Mouse (Mus musculus) cerebellum, adult (tissue): Measurements from ENCODE around the gene Gm4952.
A peak's percentile ranks its signal among the peaks of the same experiment; 100 is the strongest.

ENCODE experiments used
- ATAC-seq: cut with Nextera tagmentation; 2 replicates; pipeline ENCODE4 v1.9.2; 2017; ENCODE audit warnings: mild to moderate bottlenecking, moderate library complexity, mixed read lengths; ENCODE audit not compliant: insufficient number of reproducible peaks, low FRiP score, low TSS enrichment

The Gm4952 gene

GRCm38 (mm10) chr19:12599674-12600073 is at the start of gene Gm4952:
Gene Gm4952 (plus strand): TSS chr19:12599974.
- ATAC-seq, result no peak

- ATAC-seq, result no peak
Measured at GRCm38 (mm10) chr19:12550005-12550942, 49.5 kb upstream of the Gm4952 start.

GRCm38 (mm10) chr19:12556293-12556692 is 43.5 kb upstream of the Gm4952 start:
- ATAC-seq, result no peak

- no peak for ATAC-seq
Measured at GRCm38 (mm10) chr19:12558219-12558618, 41.6 kb upstream of the Gm4952 start.

- no peak for ATAC-seq
Measured at GRCm38 (mm10) chr19:12564197-12564596, 35.6 kb upstream of the Gm4952 start.

- no peak for ATAC-seq
Measured at GRCm38 (mm10) chr19:12567011-12567410, 32.8 kb upstream of the Gm4952 start.

GRCm38 (mm10) chr19:12570866-12571265 is 28.9 kb upstream of the Gm4952 start:
- ATAC-seq, result no peak

- no peak for ATAC-seq
Measured at GRCm38 (mm10) chr19:12571687-12572086, 28.1 kb upstream of the Gm4952 start.

- ATAC-seq, result no peak
Measured at GRCm38 (mm10) chr19:12572614-12573265, 27.0 kb upstream of the Gm4952 start.

GRCm38 (mm10) chr19:12573266-12574011 is 26.3 kb upstream of the Gm4952 start:
- 0 out of 2 replicates have a peak, but pooled peaks have one; percentile 56 for ATAC-seq

- ATAC-seq, result no peak
Measured at GRCm38 (mm10) chr19:12574012-12574407, 25.8 kb upstream of the Gm4952 start.

- no peak for ATAC-seq
Measured at GRCm38 (mm10) chr19:12575107-12575506, 24.7 kb upstream of the Gm4952 start.

- ATAC-seq, result no peak
Measured at GRCm38 (mm10) chr19:12575514-12575913, 24.3 kb upstream of the Gm4952 start.

- no peak for ATAC-seq
Measured at GRCm38 (mm10) chr19:12576639-12577038, 23.1 kb upstream of the Gm4952 start.

GRCm38 (mm10) chr19:12585310-12585709 is 14.5 kb upstream of the Gm4952 start:
- ATAC-seq, result no peak

- ATAC-seq, result peak; percentile 42; the same call in 1 of the 2 replicates
Measured at GRCm38 (mm10) chr19:12591908-12592307, 7.9 kb upstream of the Gm4952 start.

- ATAC-seq, result 0 out of 2 replicates have a peak, but pooled peaks have one; percentile 2
Measured at GRCm38 (mm10) chr19:12595135-12595529, 4.6 kb upstream of the Gm4952 start.

- peak; percentile 88 for ATAC-seq
Measured at GRCm38 (mm10) chr19:12595530-12596289, 4.1 kb upstream of the Gm4952 start.

GRCm38 (mm10) chr19:12596290-12597072 is 3.3 kb upstream of the Gm4952 start:
- ATAC-seq, result peak; percentile 43; the same call in 1 of the 2 replicates
